Mouse (Mus musculus) lung, embryonic 16.5 days (tissue): ENCODE results near the gene Chst3. TPM values are rescaled to one million over a fixed set of nuclear protein-coding genes. Genes with fewer than 3 reads are reported as not detected.
"Not testable (repeated sequence)": the region's sequence is repeated elsewhere in the genome, so short reads cannot be mapped to it uniquely, and the experiment has no call there.

Experiments used
- ATAC-seq: fragments of 200-750 bp; cut with Nextera tagmentation; 2 replicates; pipeline ENCODE4 v1.8.0; 2017; ENCODE audit warnings: low read depth, mild to moderate bottlenecking, moderate library complexity
- H3K27ac ChIP-seq: fragments of 300-500 bp; sonication (generic); 2 replicates; pipeline ENCODE4 v1.5.1; 2014; ENCODE audit warnings: mild to moderate bottlenecking, control low read depth, low read length
- H3K27me3 ChIP-seq: fragments of 300-500 bp; sonication (generic); 2 replicates; pipeline ENCODE4 v1.6.1; 2014; ENCODE audit warnings: low read depth, low read length, mixed read lengths; ENCODE audit not compliant: control insufficient read depth, insufficient read depth
- H3K36me3 ChIP-seq: fragments of 300-500 bp; sonication (generic); 2 replicates; pipeline ENCODE4 v1.6.1; 2014; ENCODE audit warnings: low read length; ENCODE audit not compliant: control insufficient read depth, insufficient read depth
- H3K4me1 ChIP-seq: fragments of 300-500 bp; sonication (generic); replicated peaks from 2 replicates; pipeline ENCODE4 v1.6.1; 2014; ENCODE audit warnings: low read length, mixed read lengths; ENCODE audit not compliant: control insufficient read depth, insufficient read depth
- H3K4me2 ChIP-seq: fragments of 300-500 bp; sonication (generic); 2 replicates; pipeline ENCODE4 v1.6.1; 2014; ENCODE audit warnings: low read depth, low read length, control low read depth
- H3K4me3 ChIP-seq: fragments of 300-500 bp; sonication (generic); 2 replicates; pipeline ENCODE4 v1.5.1; 2014; ENCODE audit warnings: mild to moderate bottlenecking, low read length, control low read depth
- H3K9ac ChIP-seq: fragments of 300-500 bp; sonication (generic); 2 replicates; pipeline ENCODE4 v1.6.1; 2014; ENCODE audit warnings: low read length, control low read depth
- H3K9me3 ChIP-seq: fragments of 300-500 bp; sonication (generic); 2 replicates; pipeline ENCODE4 v1.6.1; 2016; ENCODE audit warnings: low read length; ENCODE audit not compliant: control insufficient read depth
- WGBS: fragments of 180-500 bp; shearing (Covaris S2); extraction: QIAGEN DNeasy Blood & Tissue Kit; methylation state at CpG from one replicate; pipeline ENCODE4 v1.1.7; 2014; 5-methylcytosine and 5-hydroxymethylcytosine counted together
- polyA plus RNA-seq: library from polyadenylated mRNA; unstranded; fragments of >200 nt; fragmentation: Nextera tagmentation; extraction: Ambion mirVana; gene quantifications from 2 replicates; pipeline ENCODE4 v1.2.1, GENCODE M21; 2015

Chst3 gene
- polyA plus RNA-seq, 1 experiment from 2014 or later = 2.1 TPM

DNA sequence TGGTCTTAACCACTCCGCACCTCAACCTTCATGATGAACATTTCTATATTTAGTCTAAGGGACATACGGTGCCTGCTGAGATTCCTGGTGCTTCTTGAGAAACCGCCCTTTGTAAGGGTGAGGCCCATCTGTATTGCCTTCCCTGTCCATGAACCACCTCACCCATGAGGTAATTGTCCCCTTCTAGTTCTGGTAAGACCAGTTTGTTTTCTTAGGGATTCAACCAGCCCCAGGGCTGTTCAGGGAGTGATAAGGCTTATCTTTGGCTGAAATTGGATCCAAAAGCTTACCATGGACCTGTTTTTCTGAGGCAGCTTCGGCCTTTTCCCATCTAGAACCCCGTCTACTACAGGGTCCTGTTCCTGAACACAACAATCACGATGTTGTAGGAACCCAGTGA is 37.0 kb upstream of the Chst3 start:
- ATAC-seq = no peak
- WGBS = 65% methylated on average over 6 of the region's 6 CpGs

DNA sequence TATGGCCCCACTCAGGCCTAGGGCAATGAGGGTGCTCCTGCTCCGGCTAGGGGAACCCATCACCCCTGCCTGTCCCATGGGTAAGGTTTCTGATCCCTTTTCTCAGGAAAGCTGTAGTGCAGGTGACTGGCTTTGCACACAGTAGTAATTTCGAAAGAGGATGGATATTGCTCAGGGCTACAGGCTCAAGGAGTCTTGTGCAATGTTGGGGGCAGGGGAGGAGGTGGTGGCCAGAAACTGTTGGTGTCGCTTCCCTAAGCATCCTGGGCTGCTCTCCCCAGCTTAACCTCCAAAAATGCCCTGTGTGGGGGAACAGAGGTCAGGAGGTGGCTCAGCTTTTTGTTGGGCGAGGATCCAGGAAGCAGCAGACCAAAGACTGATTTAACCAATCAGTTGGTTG is 33.5 kb upstream of the Chst3 start:
- ATAC-seq = no peak; the same call in 1 of the 2 replicates
- Histone ChIP-seq H3K4me1 (no peaks in the 10 kb centered on the region), H3K4me3 (no peak overlapping the region), H3K27me3 (no peaks in the 10 kb centered on the region), H3K36me3 (no peaks in the 10 kb centered on the region), H3K9me3 (no peaks in the 10 kb centered on the region), H3K9ac (no peak overlapping the region), H3K27ac (no peak overlapping the region), H3K4me2 (no peak overlapping the region)
- WGBS = 71% methylated on average over 4 of the region's 4 CpGs

More for the DNA sequence above, 37.0 kb upstream of the Chst3 start:
- no peaks in the 10 kb centered on the region for H3K9me3 ChIP-seq
- no peak overlapping the region for H3K27ac ChIP-seq
- no peaks in the 10 kb centered on the region for H3K4me1 ChIP-seq
- H3K36me3 ChIP-seq = no peaks in the 10 kb centered on the region
- no peaks in the 10 kb centered on the region for H3K27me3 ChIP-seq
- no peak overlapping the region for H3K4me3 ChIP-seq
- no peak overlapping the region for H3K4me2 ChIP-seq
- H3K9ac ChIP-seq = no peak overlapping the region

DNA sequence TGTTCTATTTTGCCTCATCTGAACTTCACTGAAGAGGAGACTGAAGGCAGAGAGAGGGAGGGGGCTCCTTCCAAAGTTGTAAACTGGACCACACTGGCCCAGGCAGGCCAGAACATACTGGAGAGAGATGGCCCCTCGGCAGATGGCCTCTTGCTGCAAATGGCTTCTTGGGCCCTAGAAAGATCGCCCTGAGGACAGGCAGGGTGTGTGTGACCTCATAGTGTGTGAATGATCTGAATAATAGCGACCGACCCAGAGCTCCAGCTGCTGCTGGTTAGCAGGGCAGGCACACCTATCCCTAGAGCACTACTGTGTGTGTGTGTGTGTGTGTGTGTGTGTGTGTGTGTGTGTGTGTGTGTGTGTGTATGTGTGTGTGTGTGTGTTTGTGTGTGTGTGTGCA is 33.1 kb upstream of the Chst3 start:
- Histone ChIP-seq H3K4me3 (no peak overlapping the region), H3K27me3 (no peaks in the 10 kb centered on the region), H3K4me1 (no peaks in the 10 kb centered on the region), H3K36me3 (no peaks in the 10 kb centered on the region), H3K9me3 (no peaks in the 10 kb centered on the region), H3K27ac (no peak overlapping the region), H3K4me2 (no peak overlapping the region), H3K9ac (no peak overlapping the region)
- ATAC-seq = no peak
- WGBS = 56% methylated on average over 4 of the region's 4 CpGs

DNA sequence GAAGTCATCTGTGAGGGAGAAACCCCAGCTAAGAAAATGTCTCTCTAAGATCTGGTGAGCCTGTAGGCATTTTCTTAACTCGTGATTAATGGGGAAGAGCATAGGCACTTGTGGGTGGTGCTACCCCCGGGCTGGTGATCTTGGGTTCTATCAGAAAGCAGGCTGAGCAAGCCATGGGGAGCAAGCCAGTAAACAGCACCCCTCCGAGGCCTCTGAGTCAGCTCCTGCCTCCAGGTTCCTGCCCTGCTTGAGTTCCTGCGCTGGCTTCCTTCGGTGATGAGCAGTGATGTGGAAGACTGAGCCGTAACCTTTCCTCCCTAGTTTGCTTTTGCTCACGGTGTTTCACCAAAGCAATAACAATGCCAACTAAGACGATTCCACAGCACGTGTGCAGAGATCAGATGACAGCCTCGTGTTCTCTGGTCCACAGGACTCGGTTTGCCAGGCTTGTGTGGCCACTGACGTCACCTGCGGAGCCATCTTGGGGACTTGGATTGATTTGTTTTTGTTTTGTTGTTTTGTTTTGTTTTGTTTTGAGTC is 31.4 kb upstream of the Chst3 start:
- no peak overlapping the region for H3K9ac ChIP-seq
- no peaks in the 10 kb centered on the region for H3K36me3 ChIP-seq
- no peak overlapping the region for H3K4me3 ChIP-seq
- no peaks in the 10 kb centered on the region for H3K27me3 ChIP-seq
- no peak overlapping the region for H3K27ac ChIP-seq
- H3K9me3 ChIP-seq = no peaks in the 10 kb centered on the region
- no peaks in the 10 kb centered on the region for H3K4me1 ChIP-seq
- no peak overlapping the region for H3K4me2 ChIP-seq
- no peak for ATAC-seq
- WGBS = 78% methylated on average over 13 of the region's 13 CpGs

DNA sequence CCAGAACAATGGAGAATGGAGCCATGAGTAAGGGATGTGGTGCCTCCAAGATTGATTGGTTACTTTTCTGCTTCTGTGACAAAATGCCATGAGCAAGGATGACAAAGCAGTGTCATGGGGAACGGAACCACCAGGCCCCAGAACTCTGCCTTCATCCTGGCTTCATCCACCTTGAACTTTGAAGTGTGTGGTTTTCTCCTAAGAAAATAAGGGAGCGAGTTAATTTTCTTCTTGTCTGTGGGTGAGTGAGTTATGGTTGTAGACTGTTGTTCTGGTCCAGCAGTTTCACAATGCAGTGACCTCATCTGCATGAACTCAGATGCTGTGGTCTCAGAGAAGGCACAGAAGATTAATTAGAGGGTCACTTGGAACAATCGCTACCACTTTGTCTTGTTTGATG is 29.3 kb upstream of the Chst3 start:
- not testable (repeated sequence) for H3K27me3 ChIP-seq, H3K9me3 ChIP-seq, H3K4me1 ChIP-seq, H3K9ac ChIP-seq, H3K36me3 ChIP-seq, H3K4me3 ChIP-seq, H3K27ac ChIP-seq, H3K4me2 ChIP-seq, ATAC-seq
- WGBS = 71% methylated on average over 3 of the region's 3 CpGs

DNA sequence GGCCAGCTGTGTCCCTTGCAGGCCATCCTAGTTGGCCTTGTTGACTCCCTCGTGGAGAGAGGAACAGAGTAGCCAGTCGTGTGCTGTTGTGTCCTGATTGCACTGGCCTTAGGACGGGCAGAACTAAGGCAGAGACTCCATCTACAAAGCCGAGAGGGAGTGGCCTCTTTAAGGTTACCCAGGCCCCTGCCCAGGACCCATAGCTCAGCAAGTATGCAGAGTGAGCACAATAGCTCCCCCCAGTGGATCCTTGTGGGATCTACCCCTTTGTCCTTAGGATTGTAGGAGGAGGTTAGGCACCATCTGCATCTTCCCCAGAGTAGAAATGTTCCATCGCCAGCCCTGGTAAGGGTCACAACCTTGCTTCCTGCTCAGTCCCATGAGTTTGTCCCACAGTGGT is 27.5 kb upstream of the Chst3 start:
- no peaks in the 10 kb centered on the region for H3K36me3 ChIP-seq
- WGBS = 36% methylated on average over 5 of the region's 5 CpGs
- no peak overlapping the region for H3K4me3 ChIP-seq
- no peak overlapping the region for H3K9ac ChIP-seq
- H3K27ac ChIP-seq = no peak overlapping the region
- H3K27me3 ChIP-seq = no peaks in the 10 kb centered on the region
- H3K4me1 ChIP-seq = no peaks in the 10 kb centered on the region
- 0 out of 2 replicates have a peak, but pooled peaks have one; percentile 4 for ATAC-seq
- H3K9me3 ChIP-seq = no peaks in the 10 kb centered on the region
- H3K4me2 ChIP-seq = no peak overlapping the region

DNA sequence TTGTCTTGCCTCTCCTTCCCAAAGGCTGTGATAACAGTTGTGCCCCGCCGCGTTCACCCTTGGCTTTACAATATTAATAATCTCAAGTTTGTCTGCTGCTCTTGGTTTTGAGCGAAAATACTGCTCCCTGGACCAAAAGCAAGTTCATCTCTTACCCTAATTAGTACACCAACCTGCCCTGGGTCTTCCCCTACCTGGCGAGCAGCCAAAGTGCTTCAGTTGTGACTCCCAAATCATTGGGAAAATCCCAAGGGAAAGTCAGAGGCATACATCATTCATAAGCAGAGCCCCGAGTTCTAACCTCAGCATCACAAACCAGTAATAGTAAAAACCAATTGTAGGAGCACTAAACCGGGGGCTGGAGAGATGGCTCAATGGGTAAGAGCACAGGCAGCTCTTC is 26.6 kb upstream of the Chst3 start:
- WGBS = 72% methylated on average over 7 of the region's 7 CpGs
- H3K36me3 ChIP-seq = no peaks in the 10 kb centered on the region
- ATAC-seq = no peak

DNA sequence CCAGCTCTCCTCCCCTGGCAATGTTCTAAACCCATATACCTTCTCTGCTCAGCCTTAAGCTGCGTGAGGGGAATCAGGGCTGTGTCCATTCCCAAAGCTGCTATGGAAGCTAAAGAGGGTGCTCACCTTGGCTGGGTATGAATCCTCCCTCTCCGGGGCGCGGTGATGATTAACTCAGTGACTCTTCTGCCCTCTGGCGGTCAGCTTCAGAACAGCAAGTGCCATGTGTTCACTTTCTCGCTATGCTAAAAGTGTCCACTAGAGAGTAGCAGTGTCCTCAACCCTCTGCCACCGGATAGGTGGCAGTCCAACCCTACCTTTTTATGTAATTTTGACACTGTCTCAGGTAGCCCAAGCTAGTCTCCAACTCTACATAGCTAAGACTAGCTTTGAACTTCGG is 26.0 kb upstream of the Chst3 start:
- Histone ChIP-seq H3K4me3 (no peak overlapping the region), H3K9me3 (no peaks in the 10 kb centered on the region), H3K9ac (no peak overlapping the region), H3K27me3 (no peaks in the 10 kb centered on the region), H3K4me1 (no peaks in the 10 kb centered on the region), H3K4me2 (no peak overlapping the region), H3K27ac (no peak overlapping the region), H3K36me3 (no peaks in the 10 kb centered on the region)
- ATAC-seq = peak; percentile 76
- WGBS = 3% methylated on average over 8 of the region's 8 CpGs

More for the DNA sequence above, 26.6 kb upstream of the Chst3 start:
- H3K27me3 ChIP-seq = no peaks in the 10 kb centered on the region
- no peak overlapping the region for H3K27ac ChIP-seq
- H3K4me1 ChIP-seq = no peaks in the 10 kb centered on the region
- H3K9me3 ChIP-seq = no peaks in the 10 kb centered on the region
- H3K4me2 ChIP-seq = no peak overlapping the region
- H3K9ac ChIP-seq = no peak overlapping the region
- no peak overlapping the region for H3K4me3 ChIP-seq

DNA sequence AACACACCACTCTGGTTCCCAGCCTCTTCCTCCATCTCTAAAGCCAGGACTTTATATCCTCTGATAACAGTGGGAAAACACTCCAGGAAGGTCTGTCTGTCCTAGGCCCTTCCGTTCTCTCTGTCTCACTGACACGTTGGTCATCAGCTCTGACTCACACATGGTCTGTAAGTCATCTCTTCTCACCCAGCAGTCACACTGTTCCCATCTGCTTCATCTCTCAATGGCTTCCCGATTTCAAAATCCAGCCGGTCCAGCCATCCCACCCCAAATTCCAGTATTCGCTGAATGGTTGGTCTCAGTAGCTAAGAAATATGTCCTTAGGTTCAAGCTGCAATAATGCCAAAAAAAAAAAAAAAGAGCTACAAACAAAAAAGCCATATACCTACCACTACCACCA is 24.9 kb upstream of the Chst3 start:
- no peaks in the 10 kb centered on the region for H3K27me3 ChIP-seq
- H3K9ac ChIP-seq = no peak overlapping the region
- H3K4me2 ChIP-seq = no peak overlapping the region
- H3K27ac ChIP-seq = no peak overlapping the region
- no peak overlapping the region for H3K4me3 ChIP-seq
- 63% methylated on average over 5 of the region's 5 CpGs for WGBS
- no peaks in the 10 kb centered on the region for H3K36me3 ChIP-seq
- H3K4me1 ChIP-seq = no peaks in the 10 kb centered on the region
- peak; percentile 34; the same call in 1 of the 2 replicates for ATAC-seq
- H3K9me3 ChIP-seq = no peaks in the 10 kb centered on the region

DNA sequence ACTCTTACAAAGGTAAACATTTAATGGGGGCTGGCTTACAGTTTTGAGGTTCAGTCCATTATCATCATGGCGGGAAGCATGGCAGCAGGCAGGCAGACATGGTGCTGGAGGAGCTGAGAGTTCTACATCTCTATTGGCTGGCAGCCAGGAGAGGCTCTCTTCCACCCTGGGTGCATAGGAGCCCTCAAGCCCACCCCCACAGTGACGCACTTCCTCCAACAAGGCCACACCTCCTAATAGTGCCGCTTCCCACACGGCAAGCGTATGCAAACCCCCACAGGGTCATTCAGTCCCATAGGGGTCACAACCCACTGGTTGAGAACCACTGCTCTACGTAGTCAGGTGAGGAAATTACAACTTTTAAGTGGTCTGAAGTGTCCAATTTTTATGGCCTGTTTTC is 21.4 kb upstream of the Chst3 start:
- 83% methylated on average over 6 of the region's 6 CpGs for WGBS
- no peak overlapping the region for H3K4me3 ChIP-seq
- ATAC-seq = no peak

More for the DNA sequence above, 21.4 kb upstream of the Chst3 start:
- H3K4me1 ChIP-seq = no peaks in the 10 kb centered on the region
- H3K27me3 ChIP-seq = no peaks in the 10 kb centered on the region
- H3K27ac ChIP-seq = no peak overlapping the region
- no peaks in the 10 kb centered on the region for H3K9me3 ChIP-seq
- H3K36me3 ChIP-seq = no peaks in the 10 kb centered on the region
- no peak overlapping the region for H3K9ac ChIP-seq
- no peak overlapping the region for H3K4me2 ChIP-seq
